Mouse (Mus musculus): Measurements from ENCODE around the gene Zfp81.

GRCm38 (mm10) chr17:33372795-33373194, 14.1 kb upstream of the Zfp81 start:
- TF ChIP-seq CTCF (IDR thresholded peaks at IDR 0.05; ENCODE audit: low read depth, low read length) (no peak), GATA1 (IDR thresholded peaks at IDR 0.05; ENCODE audit: borderline replicate concordance, low read length) (no peak), TAL1 (conservative IDR thresholded peaks at IDR 0.05; ENCODE audit: low read depth, low read length) (no peak), POLR2AphosphoS5 (IDR thresholded peaks at IDR 0.05; ENCODE audit: insufficient replicate concordance, low read depth, low read length) (no peak), GATA2 (IDR thresholded peaks at IDR 0.05; ENCODE audit: borderline replicate concordance, low read depth, low read length) (no peak)

Measured in G1E (cell line).